Mouse (Mus musculus) lung, postnatal 0 days (tissue): ENCODE results near the gene Spag7.

ENCODE experiments used
- CTCF ChIP-seq: IDR thresholded peaks from 2 replicates; pipeline ENCODE4 v1.5.1; 2016; ENCODE audit warnings: antibody characterized with exemption, mild to moderate bottlenecking
- EP300 ChIP-seq: IDR thresholded peaks from 2 replicates; pipeline ENCODE4 v1.6.1; 2016; ENCODE audit warnings: antibody characterized with exemption, mild to moderate bottlenecking, control low read depth

GRCm38 (mm10) chr11:70653345-70654197, 15.6 kb downstream of the Spag7 start:
- TF ChIP-seq CTCF (no peak), EP300 (no peak)
